Comparison of ENCODE assay signal across 8 mouse cellular contexts in the genomic region with DNA sequence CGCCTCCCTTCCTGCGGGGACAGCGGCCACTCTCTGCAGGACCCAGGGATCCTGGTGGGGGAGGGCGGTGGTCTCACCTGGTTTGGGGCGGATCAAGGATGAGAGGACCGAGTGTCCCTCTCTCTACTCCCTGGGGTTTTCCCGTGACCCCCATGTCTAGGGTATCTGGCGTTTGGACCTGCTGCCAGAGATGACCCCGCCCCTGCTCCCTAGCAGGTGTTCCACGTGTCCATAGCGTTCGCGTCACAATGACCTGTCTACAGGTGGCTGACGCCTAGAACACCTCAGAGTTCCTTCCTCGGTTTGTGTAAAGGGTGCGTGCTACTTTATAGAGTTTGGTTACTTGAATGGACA. TPM values are rescaled to one million over a fixed set of nuclear protein-coding genes. Genes with fewer than 3 reads are reported as not detected.
A peak's percentile ranks its signal among the peaks of the same experiment; 100 is the strongest.
DNase-seq lines count a peak whose midpoint lies in the region; ATAC-seq and TF ChIP-seq lines count a peak whose summit lies in the region.

A gene (minus strand): TSS at position 193 of the 354 bp plus-strand sequence.

- WGBS in kidney, embryonic 16.5 days: 1% methylated on average over 16 of the region's 16 CpGs
- 1% methylated on average over 14 of the region's 16 CpGs for WGBS in embryonic facial prominence, embryonic 15.5 days
- 1% methylated on average over 15 of the region's 16 CpGs for WGBS in intestine, postnatal 0 days
- 2% methylated on average over 13 of the region's 16 CpGs for WGBS in lung, embryonic 16.5 days

- ATAC-seq in kidney, embryonic 16.5 days (ENCODE audit: low FRiP score, low TSS enrichment): peak; percentile 88; the same call in 1 of the 2 replicates
- ATAC-seq in embryonic facial prominence, embryonic 15.5 days (ENCODE audit: insufficient number of reproducible peaks, low FRiP score, low TSS enrichment, low read depth): peak; percentile 34
- ATAC-seq in intestine, postnatal 0 days: peak; percentile 81
- ATAC-seq in lung, embryonic 16.5 days (ENCODE audit: low read depth): peak; percentile 69

- DNase-seq in kidney, adult 9 months: no peak
- DNase-seq in adrenal gland, adult 8-10 months: no peak
- peak; percentile 41 for DNase-seq in urinary bladder, postnatal 14 days (ENCODE audit: low spot score)
- no peak for DNase-seq in testis, postnatal 14 days (ENCODE audit: low spot score)

- H3K27me3 ChIP-seq in kidney, embryonic 16.5 days (ENCODE audit: insufficient read depth, low read length): peaks cover 8% of the 10 kb centered on the region
- peaks cover 9% of the 10 kb centered on the region for H3K27me3 ChIP-seq in embryonic facial prominence, embryonic 15.5 days
- H3K27me3 ChIP-seq in intestine, postnatal 0 days (replicated peaks; ENCODE audit: control insufficient read depth, insufficient read depth, low read length): no peaks in the 10 kb centered on the region; the same call in 1 of the 2 replicates
- H3K27me3 ChIP-seq in lung, embryonic 16.5 days (ENCODE audit: control insufficient read depth, insufficient read depth, low read depth, low read length): no peaks in the 10 kb centered on the region; the same call in 1 of the 2 replicates

- H3K4me3 ChIP-seq in kidney, embryonic 16.5 days (ENCODE audit: low read length): peak within 1 kb of the TSS; percentile 81
- H3K4me3 ChIP-seq in embryonic facial prominence, embryonic 15.5 days (replicated peaks): peak within 1 kb of the TSS; percentile 64
- H3K4me3 ChIP-seq in intestine, postnatal 0 days (ENCODE audit: low read depth, low read length): peak within 1 kb of the TSS; percentile 51
- H3K4me3 ChIP-seq in lung, embryonic 16.5 days (ENCODE audit: low read length): peak within 1 kb of the TSS; percentile 70

- no peaks in the 10 kb centered on the region for H3K9me3 ChIP-seq in kidney, embryonic 16.5 days (ENCODE audit: low read length)
- H3K9me3 ChIP-seq in embryonic facial prominence, embryonic 15.5 days (replicated peaks): no peaks in the 10 kb centered on the region
- no peaks in the 10 kb centered on the region for H3K9me3 ChIP-seq in intestine, postnatal 0 days (ENCODE audit: control insufficient read depth)
- H3K9me3 ChIP-seq in lung, embryonic 16.5 days (ENCODE audit: control insufficient read depth, low read length): no peaks in the 10 kb centered on the region

- peak within 1 kb of the TSS; percentile 97 for H3K4me2 ChIP-seq in kidney, embryonic 16.5 days (replicated peaks; ENCODE audit: low read depth, low read length)
- peak within 1 kb of the TSS; percentile 97 for H3K4me2 ChIP-seq in embryonic facial prominence, embryonic 15.5 days (replicated peaks)
- H3K4me2 ChIP-seq in intestine, postnatal 0 days (replicated peaks; ENCODE audit: low read depth): peak within 1 kb of the TSS; percentile 83
- H3K4me2 ChIP-seq in lung, embryonic 16.5 days (ENCODE audit: low read depth, low read length): peak within 1 kb of the TSS; percentile 87

- H3K4me1 ChIP-seq in kidney, embryonic 16.5 days (ENCODE audit: insufficient read depth, low read length): peaks cover 6% of the 10 kb centered on the region; the same call in 1 of the 2 replicates
- peaks cover 8% of the 10 kb centered on the region; the same call in 1 of the 2 replicates for H3K4me1 ChIP-seq in embryonic facial prominence, embryonic 15.5 days
- no peaks in the 10 kb centered on the region for H3K4me1 ChIP-seq in intestine, postnatal 0 days (replicated peaks; ENCODE audit: control insufficient read depth, insufficient read depth, low read length)
- peaks cover 6% of the 10 kb centered on the region; the same call in 1 of the 2 replicates for H3K4me1 ChIP-seq in lung, embryonic 16.5 days (replicated peaks; ENCODE audit: control insufficient read depth, insufficient read depth, low read length)

- H3K9ac ChIP-seq in kidney, embryonic 16.5 days (replicated peaks; ENCODE audit: low read length): peak within 1 kb of the TSS; percentile 78
- H3K9ac ChIP-seq in embryonic facial prominence, embryonic 15.5 days: peak within 1 kb of the TSS; percentile 39
- peak within 1 kb of the TSS; percentile 35; the same call in 1 of the 2 replicates for H3K9ac ChIP-seq in intestine, postnatal 0 days (ENCODE audit: low read depth, low read length)
- H3K9ac ChIP-seq in lung, embryonic 16.5 days (ENCODE audit: low read length): peak within 1 kb of the TSS; percentile 75

- no peak for TF ChIP-seq CTCF in intestine, postnatal 0 days (IDR thresholded peaks at IDR 0.05; ENCODE audit: low read depth)

- no peaks in the 10 kb centered on the region for H3K36me3 ChIP-seq in kidney, embryonic 16.5 days (ENCODE audit: insufficient read depth, low read length)
- H3K36me3 ChIP-seq in embryonic facial prominence, embryonic 15.5 days: no peaks in the 10 kb centered on the region
- no peaks in the 10 kb centered on the region for H3K36me3 ChIP-seq in intestine, postnatal 0 days (ENCODE audit: control insufficient read depth, insufficient read depth)
- H3K36me3 ChIP-seq in lung, embryonic 16.5 days (ENCODE audit: control insufficient read depth, insufficient read depth, low read length): no peaks in the 10 kb centered on the region

- H3K27ac ChIP-seq in kidney, embryonic 16.5 days (ENCODE audit: low read length): peak within 1 kb of the TSS; percentile 45
- H3K27ac ChIP-seq in embryonic facial prominence, embryonic 15.5 days (replicated peaks): no peak within 1 kb of the TSS; the same call in 1 of the 2 replicates
- H3K27ac ChIP-seq in intestine, postnatal 0 days (ENCODE audit: low read depth, low read length): peak within 1 kb of the TSS; percentile 3; the same call in 1 of the 2 replicates
- H3K27ac ChIP-seq in lung, embryonic 16.5 days (ENCODE audit: low read length): peak within 1 kb of the TSS; percentile 74

RNA-seq across cellular contexts. Expression of the gene that starts here (rescaled TPM):
- 30.4 and 31.8 TPM in 2 replicates for polyA plus RNA-seq in kidney, embryonic 16.5 days (2015; fragmentation: Nextera tagmentation; extraction: Ambion mirVana)
- 10 to 100 TPM; 51.0 to 72.9 (median 61.5) TPM for total RNA-seq in adrenal gland, adult 8-10 months (2022)
- polyA plus RNA-seq in embryonic facial prominence, embryonic 15.5 days (2015; fragmentation: Nextera tagmentation; extraction: Ambion mirVana): 14.3 and 15.1 TPM in 2 replicates
- 11.0 and 11.3 TPM in 2 replicates for polyA plus RNA-seq in intestine, postnatal 0 days (2015; fragmentation: Nextera tagmentation; extraction: Ambion mirVana)
- polyA plus RNA-seq in lung, embryonic 16.5 days (2015; fragmentation: Nextera tagmentation; extraction: Ambion mirVana): 39.8 and 40.6 TPM in 2 replicates

Comparison
In these comparisons a context has a peak if more than half of its experiments do, and no peak if none do; other contexts are left out.
1. ATAC-seq: peak in every context shown above with its lines; median percentile 88 in kidney, embryonic 16.5 days; 81 in intestine, postnatal 0 days; 69 in lung, embryonic 16.5 days; 34 in embryonic facial prominence, embryonic 15.5 days.